9 mouse cellular contexts compared by ENCODE assay signal in the genomic region with DNA sequence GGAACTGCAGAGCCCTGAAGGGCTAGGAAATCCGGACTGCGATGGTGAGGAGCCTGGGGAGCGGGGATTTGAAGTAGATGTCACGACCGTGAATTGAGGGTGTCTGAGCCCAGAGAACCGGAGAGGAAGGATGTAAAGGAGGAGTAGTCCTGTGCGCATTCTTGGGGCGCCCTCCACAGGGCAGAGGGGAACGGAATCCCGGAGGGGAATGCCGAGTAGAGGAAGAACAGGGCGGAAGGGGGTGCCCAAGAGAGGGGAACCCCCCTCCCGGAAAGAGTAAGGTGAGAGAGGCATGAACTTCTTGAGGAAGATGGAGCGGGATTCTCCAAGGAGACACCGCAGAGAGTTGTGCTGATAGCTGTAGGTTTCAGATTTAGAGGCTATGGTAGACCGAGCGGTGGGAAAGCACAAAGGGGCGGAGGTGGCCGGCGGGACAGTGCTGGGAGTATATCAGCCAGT. TPM values are rescaled to one million over a fixed set of nuclear protein-coding genes. Genes with fewer than 3 reads are reported as not detected.
DNase-seq lines count a peak whose midpoint lies in the region; ATAC-seq and TF ChIP-seq lines count a peak whose summit lies in the region.
"Had no signal": no experiment of that assay in that cellular context is flagged by ENCODE, and none has a peak within 500 bp of the region (broad histone marks: within the 10 kb centered on the region; RNA-seq: fewer than 3 reads in every experiment).

No protein-coding gene starts in this region.

- peak overlapping the region; percentile 55 for H3K4me3 ChIP-seq in forebrain, embryonic 11.5 days (ENCODE audit: low read depth, low read length)
- H3K4me3 ChIP-seq in heart, postnatal 0 days (ENCODE audit: low read depth, low read length) = peak overlapping the region; percentile 67
- peak overlapping the region; percentile 55 to 63 for H3K4me3 ChIP-seq in liver, embryonic 14.5 days (ENCODE audit: insufficient read depth in 1 of 2, low read depth in 2 of 2, low read length in 2 of 2)
- peak overlapping the region; percentile 73 for H3K4me3 ChIP-seq in stomach, embryonic 15.5 days (replicated peaks)

- ATAC-seq in forebrain, embryonic 11.5 days (replicated peaks; ENCODE audit: low FRiP score) = peak; percentile 78
- ATAC-seq in heart, postnatal 0 days (ENCODE audit: insufficient read depth, low read depth) = peak; percentile 64
- ATAC-seq in liver, embryonic 14.5 days (ENCODE audit: insufficient read depth) = peak; percentile 61; the same call in 1 of the 2 replicates
- ATAC-seq in stomach, embryonic 15.5 days (ENCODE audit: insufficient read depth, low FRiP score, low read depth) = peak; percentile 76

- TF ChIP-seq CTCF in heart, postnatal 0 days (IDR thresholded peaks at IDR 0.05; ENCODE audit: low read depth) = peak; percentile 56
- TF ChIP-seq CTCF in liver, embryonic 14.5 days (IDR thresholded peaks at IDR 0.05; ENCODE audit: low read depth) = peak; percentile 51; the same call in 1 of the 2 replicates

- H3K4me1 ChIP-seq in forebrain, embryonic 11.5 days (replicated peaks; ENCODE audit: control insufficient read depth, insufficient read depth, low read length) = peaks cover 2% of the 10 kb centered on the region; the same call in 1 of the 2 replicates
- H3K4me1 ChIP-seq in heart, postnatal 0 days (ENCODE audit: control insufficient read depth, insufficient read depth) = no peaks in the 10 kb centered on the region
- peaks cover 0 to 4% of the 10 kb centered on the region in 2 experiments; a peak in 1 of 4 replicates for H3K4me1 ChIP-seq in liver, embryonic 14.5 days (replicated peaks; ENCODE audit: control insufficient read depth in 2 of 2, insufficient read depth in 2 of 2, low read length in 1 of 2)
- H3K4me1 ChIP-seq in stomach, embryonic 15.5 days = no peaks in the 10 kb centered on the region

- peak overlapping the region; percentile 83 for H3K9ac ChIP-seq in forebrain, embryonic 11.5 days (ENCODE audit: low read length)
- H3K9ac ChIP-seq in heart, postnatal 0 days (replicated peaks; ENCODE audit: low read depth, low read length) = peak overlapping the region; percentile 49
- H3K9ac ChIP-seq in liver, embryonic 14.5 days (replicated peaks) = peak overlapping the region; percentile 10
- H3K9ac ChIP-seq in stomach, embryonic 15.5 days = peak overlapping the region; percentile 65

- H3K27me3 ChIP-seq in forebrain, embryonic 11.5 days (ENCODE audit: control insufficient read depth, insufficient read depth, low read length) = no peaks in the 10 kb centered on the region
- no peaks in the 10 kb centered on the region for H3K27me3 ChIP-seq in heart, postnatal 0 days (ENCODE audit: control insufficient read depth, insufficient read depth, low read length)
- H3K27me3 ChIP-seq in liver, embryonic 14.5 days (ENCODE audit: control insufficient read depth, insufficient read depth, low read length) = peaks cover 6% of the 10 kb centered on the region
- H3K27me3 ChIP-seq in stomach, embryonic 15.5 days (replicated peaks) = no peaks in the 10 kb centered on the region

- under 1% methylated on average over 20 of the region's 20 CpGs for WGBS in forebrain, embryonic 11.5 days
- WGBS in heart, postnatal 0 days = under 1% methylated on average over 20 of the region's 20 CpGs
- WGBS in liver, embryonic 14.5 days (ENCODE audit: insufficient replicate concordance) = 2% methylated on average over 20 of the region's 20 CpGs
- WGBS in stomach, embryonic 15.5 days = under 1% methylated on average over 20 of the region's 20 CpGs

- H3K9me3 ChIP-seq in forebrain, embryonic 11.5 days (ENCODE audit: control insufficient read depth, low read length) = no peaks in the 10 kb centered on the region
- H3K9me3 ChIP-seq in heart, postnatal 0 days (replicated peaks; ENCODE audit: control insufficient read depth, low read length) = no peaks in the 10 kb centered on the region
- no peaks in the 10 kb centered on the region for H3K9me3 ChIP-seq in liver, embryonic 14.5 days (ENCODE audit: control insufficient read depth, low read length)
- H3K9me3 ChIP-seq in stomach, embryonic 15.5 days = no peaks in the 10 kb centered on the region
- H3K9me3 ChIP-seq: G1E had no signal

- H3K27ac ChIP-seq in forebrain, embryonic 11.5 days (ENCODE audit: low read depth, low read length) = no peak overlapping the region
- no peak overlapping the region for H3K27ac ChIP-seq in heart, postnatal 0 days (ENCODE audit: low read depth)
- no peak overlapping the region for H3K27ac ChIP-seq in liver, embryonic 14.5 days
- H3K27ac ChIP-seq in stomach, embryonic 15.5 days = peak overlapping the region; percentile 81

- H3K4me2 ChIP-seq in forebrain, embryonic 11.5 days (ENCODE audit: low read depth, low read length, severe bottlenecking) = peak overlapping the region; percentile 67
- peak overlapping the region; percentile 70 for H3K4me2 ChIP-seq in heart, postnatal 0 days (ENCODE audit: low read depth, low read length)
- peak overlapping the region; percentile 80 for H3K4me2 ChIP-seq in liver, embryonic 14.5 days (ENCODE audit: low read depth)
- H3K4me2 ChIP-seq in stomach, embryonic 15.5 days = peak overlapping the region; percentile 74

- no peak for TF ChIP-seq EP300 in heart, postnatal 0 days (IDR thresholded peaks at IDR 0.05; ENCODE audit: low read depth)
- TF ChIP-seq EP300 in liver, embryonic 14.5 days (IDR thresholded peaks at IDR 0.05; ENCODE audit: low read depth) = no peak

- DNase-seq in 3T3-L1 (ENCODE audit: low read depth, low spot score) = peak; percentile 62
- peak; percentile 94 for DNase-seq in brain, adult 2 months (ENCODE audit: low read depth, low spot score)
- DNase-seq in forebrain, embryonic 11.5 days (ENCODE audit: low spot score) = peak; percentile 76
- DNase-seq in heart, postnatal 0 days (ENCODE audit: low spot score) = no peak
- peak; percentile 33 to 65 for DNase-seq in kidney, postnatal 36 days
- DNase-seq in liver, embryonic 14.5 days (ENCODE audit: low read depth in 3 of 3, low spot score in 3 of 3) = no peak
- peak; percentile 73 for DNase-seq in neural tube, embryonic 10.5 days (ENCODE audit: extremely low spot score, low spot score)

- no peaks in the 10 kb centered on the region for H3K36me3 ChIP-seq in forebrain, embryonic 11.5 days (ENCODE audit: control insufficient read depth, insufficient read depth, low read length)
- H3K36me3 ChIP-seq in heart, postnatal 0 days (replicated peaks; ENCODE audit: control insufficient read depth, insufficient read depth, low read length) = no peaks in the 10 kb centered on the region
- H3K36me3 ChIP-seq in liver, embryonic 14.5 days (replicated peaks; ENCODE audit: control insufficient read depth, insufficient read depth, low read depth) = no peaks in the 10 kb centered on the region
- H3K36me3 ChIP-seq in stomach, embryonic 15.5 days = no peaks in the 10 kb centered on the region
- H3K36me3 ChIP-seq: G1E had no signal

RNA-seq across cellular contexts. Expression of a gene that starts 0.6 kb away (rescaled TPM):
- 7.3 and 9.3 TPM in 2 replicates for polyA plus RNA-seq in forebrain, embryonic 11.5 days (2014; fragmentation: Nextera tagmentation; extraction: Ambion mirVana)
- total RNA-seq in heart, postnatal 0 days (2014; rRNA removed; ENCODE audit: low replicate concordance) = 8.7 and 9.6 TPM in 2 replicates
- 0.97 and 1.1 TPM in 2 replicates for polyA plus RNA-seq in heart, postnatal 0 days (2015; fragmentation: Nextera tagmentation; extraction: Ambion mirVana)
- 0.12 and 0.16 TPM in 2 replicates for polyA plus RNA-seq in liver, embryonic 14.5 days (2012; rRNA removed)
- 0.13 and 0.29 TPM in 2 replicates for polyA plus RNA-seq in liver, embryonic 14.5 days (2014; fragmentation: Nextera tagmentation; extraction: Ambion mirVana)
- 9.3 and 10.7 TPM in 2 replicates for polyA plus RNA-seq in stomach, embryonic 15.5 days (2015; fragmentation: Nextera tagmentation; extraction: Ambion mirVana)

Comparison
In these comparisons a context has a peak if more than half of its experiments do, and no peak if none do; other contexts are left out.
1. DNase-seq: peak in 3T3-L1 (single experiment), brain, adult 2 months (single experiment), forebrain, embryonic 11.5 days (single experiment), kidney, postnatal 36 days (2 of 2) and neural tube, embryonic 10.5 days (single experiment); none in heart, postnatal 0 days (single experiment) and liver, embryonic 14.5 days (0 of 3).
2. H3K9ac ChIP-seq: peak in every context shown above with its lines; median percentile 83 in forebrain, embryonic 11.5 days; 65 in stomach, embryonic 15.5 days; 49 in heart, postnatal 0 days; 10 in liver, embryonic 14.5 days.
3. Peak in every context shown above with its lines, with median percentiles within 50 percentile points of each other: ATAC-seq, H3K4me2 ChIP-seq and H3K4me3 ChIP-seq.